Mouse (Mus musculus) urinary bladder, postnatal 25 days (tissue): ENCODE data around the gene Dnajc21.
"Not testable (repeated sequence)": the region's sequence is repeated elsewhere in the genome, so short reads cannot be mapped to it uniquely, and the experiment has no call there.

Source experiments
- DNase-seq: peaks from one replicate; pipeline ENCODE4 v3.0.0; 2022; ENCODE audit warnings: low spot score

Gene Dnajc21

DNA sequence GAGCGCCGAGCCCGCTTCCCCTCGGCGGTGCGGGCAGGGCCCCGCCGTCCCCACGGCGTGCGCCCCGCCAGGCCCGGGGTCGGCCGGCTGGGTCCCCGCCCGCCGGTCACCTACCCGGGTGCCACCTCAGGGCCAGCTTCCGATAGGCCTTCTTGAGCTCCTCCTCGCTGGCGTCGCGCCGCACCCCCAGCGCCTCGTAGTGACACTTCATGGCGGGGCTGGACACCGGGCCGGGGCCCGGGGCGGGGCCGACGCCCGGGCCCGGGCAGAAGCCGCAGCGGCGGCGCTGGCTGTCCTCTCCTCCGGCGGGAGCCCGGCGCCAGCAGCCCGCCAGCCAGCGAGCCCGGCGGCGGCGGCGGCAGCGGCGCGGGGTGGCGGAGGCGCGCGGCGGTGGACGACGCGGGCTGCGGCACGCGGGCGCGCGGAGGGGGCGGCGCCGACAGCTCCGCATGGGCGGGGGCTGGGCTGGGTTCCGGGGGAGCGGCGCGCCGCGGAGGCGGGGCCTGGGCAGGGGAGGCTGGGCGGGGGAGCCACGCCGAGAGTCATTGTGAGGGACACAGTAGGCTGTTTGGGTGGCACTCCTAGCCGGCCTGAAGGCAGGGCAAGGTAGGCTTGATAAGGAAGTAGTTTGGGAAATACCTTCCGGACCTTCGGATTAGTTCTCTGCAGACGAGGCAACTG is at the start of gene Dnajc21:
TSS of gene Dnajc21 (minus strand) at position 366 of the 681 bp plus-strand sequence.
- DNase-seq = peak; percentile 81

DNA sequence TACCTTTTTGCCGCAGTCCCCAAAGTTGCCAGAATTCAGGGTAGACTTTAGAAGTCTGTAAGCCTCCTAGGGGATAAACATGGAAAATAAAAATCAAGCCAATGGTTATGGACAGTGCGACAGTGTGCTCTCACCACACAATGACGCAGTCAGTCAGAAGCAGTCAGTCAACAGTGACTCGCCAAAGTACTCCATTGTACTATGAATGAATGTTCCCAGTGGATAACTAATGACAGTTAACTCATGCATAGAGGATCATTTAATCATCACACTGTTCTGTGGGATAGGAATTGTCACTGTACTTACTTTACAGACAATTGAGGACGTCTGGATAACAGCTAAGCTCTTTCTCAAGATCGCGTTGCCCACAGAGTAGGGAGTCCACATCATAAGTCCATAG is 44.9 kb upstream of the Dnajc21 start:
- no peak for DNase-seq

DNA sequence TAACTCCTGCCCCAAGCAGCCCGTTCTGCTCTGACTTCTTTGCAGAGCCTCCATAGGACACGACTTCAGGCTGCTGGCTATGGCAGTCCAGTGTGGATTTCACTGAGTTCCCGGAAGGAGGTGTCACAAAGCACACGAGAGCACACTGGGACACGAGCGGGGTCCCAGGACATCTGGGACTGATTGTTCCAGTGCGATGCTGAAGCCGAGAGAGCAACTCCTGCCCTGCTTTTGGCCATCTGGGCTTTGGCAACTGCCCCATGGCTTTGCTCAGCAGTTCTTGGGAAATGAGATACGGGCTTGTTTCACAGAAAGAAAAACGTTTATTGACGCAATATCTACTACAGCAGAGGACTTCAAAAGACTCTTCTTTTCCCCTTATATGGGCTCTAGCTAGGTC is 35.8 kb upstream of the Dnajc21 start:
- DNase-seq = no peak

DNA sequence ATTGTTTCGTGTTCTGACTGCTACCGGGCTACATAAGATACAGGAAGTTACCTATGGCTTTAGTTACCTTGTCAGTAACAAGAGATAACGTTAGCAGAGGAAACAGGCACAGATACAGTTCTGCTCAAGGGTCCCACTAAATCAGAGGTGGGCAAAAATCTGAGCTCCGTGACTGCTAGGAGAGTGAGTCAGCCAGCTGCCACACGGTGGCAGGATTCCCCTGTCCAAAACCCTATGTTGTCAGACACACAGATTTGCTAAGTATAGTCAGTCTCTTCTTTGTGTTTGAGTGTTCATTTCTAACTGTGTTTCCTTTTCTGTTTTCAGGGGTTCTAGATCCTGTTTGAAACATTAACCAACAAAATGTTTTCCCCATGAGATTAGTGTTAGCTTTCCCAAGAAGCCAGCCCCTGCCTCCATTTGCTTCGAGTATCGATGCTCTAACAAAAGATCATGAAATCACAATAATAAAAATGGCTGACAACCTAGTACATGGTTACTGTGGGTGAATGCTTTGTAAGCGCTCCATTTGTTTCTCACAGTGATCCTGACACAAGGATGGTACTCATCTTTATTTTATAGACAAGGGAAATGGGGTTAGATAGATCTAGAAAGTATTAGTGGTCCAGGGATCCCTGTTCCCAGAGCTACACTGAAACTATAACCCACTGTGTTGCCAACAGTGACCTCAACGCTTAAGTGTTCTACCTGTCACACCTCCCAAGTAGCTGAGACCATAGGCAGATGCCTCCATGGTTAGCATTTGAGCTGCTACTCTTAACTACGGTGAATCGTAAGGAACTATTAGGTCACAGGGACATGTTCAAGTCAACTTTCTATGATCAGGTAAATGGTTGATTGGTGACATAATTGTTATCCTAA is 30.8 kb upstream of the Dnajc21 start:
- peak; percentile 37 for DNase-seq

DNA sequence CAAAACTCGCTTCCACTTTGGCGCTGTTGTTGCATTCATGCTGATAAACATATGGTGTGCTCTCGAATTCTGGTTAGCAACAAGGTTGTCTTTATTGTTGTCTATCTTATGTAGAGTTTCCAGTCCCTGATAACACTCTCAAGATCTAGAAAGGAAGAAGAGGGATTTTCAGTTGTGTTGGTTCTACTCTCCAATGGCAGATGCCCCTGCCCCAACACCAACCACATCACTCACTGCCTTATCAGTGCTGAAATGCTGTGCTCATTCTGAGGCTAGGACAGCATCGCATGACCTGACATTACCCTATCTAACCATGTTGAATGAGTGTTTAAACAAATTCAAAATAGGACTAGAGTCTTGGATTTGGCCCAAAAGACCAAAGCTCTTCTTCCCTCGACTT is 29.7 kb upstream of the Dnajc21 start:
- no peak for DNase-seq

DNA sequence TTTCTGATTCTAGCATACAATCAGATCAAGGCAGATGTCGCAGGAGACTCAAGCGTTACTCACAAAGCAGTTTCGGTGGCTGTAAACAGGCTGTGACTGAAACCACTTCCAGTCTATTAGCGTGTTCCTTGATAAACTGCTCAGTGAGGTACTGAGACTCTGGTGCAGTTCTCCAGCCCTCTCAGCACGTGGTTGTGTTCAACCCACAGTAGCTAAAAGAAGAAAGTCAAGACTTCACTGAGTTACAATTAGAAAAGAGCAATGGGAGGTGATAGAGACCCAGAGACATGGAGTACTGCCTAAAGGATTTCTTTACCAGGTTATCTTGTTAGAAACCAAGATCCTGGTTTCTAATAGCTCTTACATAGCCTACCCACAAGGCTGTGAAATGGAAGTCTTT is 29.3 kb upstream of the Dnajc21 start:
- DNase-seq = no peak

DNA sequence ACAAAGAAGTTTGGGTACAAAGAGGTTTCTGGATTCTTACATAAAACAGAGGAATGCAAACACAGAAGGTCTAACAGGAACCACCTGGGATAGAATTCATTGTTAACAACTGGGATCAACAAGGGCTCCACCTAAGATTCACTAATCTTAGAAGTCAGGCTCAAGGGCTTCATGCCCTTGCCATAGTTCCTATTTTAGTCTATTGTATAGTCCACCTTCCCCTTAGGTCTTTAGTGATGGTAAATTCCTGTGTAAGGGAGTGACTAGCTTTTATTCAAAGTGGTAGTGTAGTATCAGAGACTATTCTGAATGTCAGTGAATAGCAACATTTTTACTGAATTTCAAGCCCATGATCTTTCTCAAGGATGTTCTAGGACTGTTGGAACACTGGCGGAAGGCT is 26.4 kb upstream of the Dnajc21 start:
- not testable (repeated sequence) for DNase-seq

DNA sequence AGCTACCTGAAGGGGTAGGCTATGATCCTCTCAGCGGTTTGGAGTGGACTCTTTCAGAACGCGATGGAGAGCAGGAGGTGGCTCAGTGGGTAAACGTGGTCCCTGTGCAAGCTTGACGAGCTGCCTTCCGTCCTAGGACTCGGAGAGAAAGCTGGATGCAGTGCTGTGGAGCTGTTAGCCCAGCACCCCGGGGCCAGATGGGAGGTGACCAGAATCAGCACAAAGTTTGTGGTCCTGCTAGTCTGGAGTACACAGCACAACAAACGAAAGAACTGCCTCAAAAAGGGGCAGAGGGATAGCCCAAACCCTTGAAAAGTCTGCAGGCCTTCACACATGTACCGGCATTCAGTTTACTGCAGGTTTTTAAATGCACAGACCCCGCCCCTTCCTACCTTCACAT is 25.6 kb upstream of the Dnajc21 start:
- no peak for DNase-seq

DNA sequence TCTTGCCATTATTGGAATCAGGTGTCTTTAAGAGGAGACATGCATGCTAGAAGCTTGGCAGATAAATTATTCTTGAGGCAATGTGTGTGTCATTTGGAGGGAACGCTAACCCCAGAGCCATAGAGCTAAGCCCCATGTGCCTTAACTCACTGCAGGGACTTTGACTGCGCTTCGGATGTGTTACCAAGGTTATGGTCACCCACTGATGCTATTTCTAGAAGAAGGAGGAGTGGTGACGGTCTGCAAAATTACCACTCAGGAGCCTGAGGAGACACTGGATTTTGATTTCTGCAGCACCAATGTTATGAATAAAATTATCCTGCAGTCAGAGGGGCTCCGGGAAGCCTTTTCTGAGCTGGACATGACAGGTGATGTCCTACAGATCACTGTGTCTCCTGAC is 19.8 kb upstream of the Dnajc21 start:
- DNase-seq = no peak

DNA sequence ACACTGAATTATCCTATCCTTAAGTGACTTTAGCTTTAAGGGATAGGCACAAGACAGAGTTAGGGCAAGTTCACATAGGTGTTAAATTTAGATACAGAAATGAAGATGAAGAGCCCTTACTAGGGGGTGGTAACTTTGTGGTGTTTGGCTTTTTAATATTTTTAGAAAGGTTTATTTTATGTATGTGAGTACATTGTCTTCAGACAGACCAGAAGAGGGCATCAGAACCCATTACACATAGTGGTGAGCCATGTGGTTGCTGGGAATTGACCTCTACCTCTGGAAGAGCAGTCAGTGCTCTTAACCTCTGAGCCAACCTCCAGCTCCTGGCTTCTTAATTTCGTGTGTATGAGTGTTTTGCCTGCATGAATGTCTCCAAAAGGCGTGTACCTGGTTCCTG is 16.9 kb upstream of the Dnajc21 start:
- no peak for DNase-seq

DNA sequence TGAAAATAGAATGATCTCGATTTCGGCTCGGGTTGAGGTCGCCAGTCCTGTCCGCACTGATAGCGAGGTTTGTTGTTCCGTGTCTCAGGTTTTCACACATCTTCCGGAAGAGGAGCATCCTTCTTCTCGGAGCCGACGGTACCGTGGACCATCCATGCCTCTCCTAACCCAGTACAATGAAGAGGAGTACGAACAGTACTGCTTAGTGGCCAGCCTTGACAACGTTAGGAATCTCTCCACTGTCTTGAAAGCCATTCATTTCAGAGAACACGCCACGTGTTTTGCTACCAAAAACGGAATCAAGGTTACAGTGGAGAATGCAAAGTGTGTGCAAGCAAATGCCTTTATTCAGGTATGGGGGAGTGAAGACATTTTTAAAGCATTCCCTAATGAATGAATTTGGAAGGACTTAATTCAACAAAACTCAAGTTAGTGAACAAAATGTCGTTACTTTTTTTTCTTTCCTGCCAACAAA is 16.1 kb upstream of the Dnajc21 start:
- DNase-seq = no peak

DNA sequence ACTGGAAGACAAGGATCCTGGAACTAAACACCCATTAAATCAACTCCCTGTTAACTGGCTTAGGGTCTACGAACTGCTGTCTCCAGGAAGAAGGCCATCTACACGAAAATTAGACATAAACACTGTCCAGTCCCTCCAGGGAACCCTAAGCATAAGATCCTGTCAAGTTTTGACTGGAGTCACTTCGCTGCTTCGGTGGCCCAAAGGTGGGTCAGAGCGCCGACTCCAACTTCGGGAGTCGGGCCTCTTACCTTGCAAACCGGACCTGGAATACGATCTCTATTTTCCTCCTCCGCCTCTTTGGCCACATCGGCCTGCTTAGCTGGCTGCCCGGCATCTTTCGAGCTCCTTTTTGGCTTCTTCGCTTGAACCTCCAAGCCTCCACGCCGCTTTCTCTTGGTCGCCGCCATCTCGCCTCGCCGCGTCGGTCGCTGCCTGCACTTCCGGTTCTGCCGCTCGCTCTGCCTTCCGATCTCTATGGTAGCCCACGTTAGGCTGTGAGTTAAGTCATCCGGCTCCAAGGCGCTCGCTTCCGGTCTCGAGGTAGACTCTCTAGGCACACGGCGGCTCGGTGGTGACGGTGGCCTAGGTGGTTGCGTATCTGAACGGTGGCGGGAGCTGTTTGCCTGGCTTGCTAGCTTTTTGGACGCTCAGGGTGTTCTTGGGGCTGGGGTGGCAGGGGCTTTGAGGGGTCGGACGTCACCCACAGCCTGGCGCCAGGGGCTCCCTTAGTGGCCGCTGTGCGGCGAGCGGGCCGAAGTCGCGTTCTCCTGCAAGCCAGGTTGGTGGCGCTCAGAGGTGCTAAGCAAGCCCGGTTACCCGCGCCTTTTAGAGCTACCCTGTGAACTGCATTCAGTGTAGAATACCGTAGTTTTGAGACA is 15.4 kb upstream of the Dnajc21 start, which contains the start of the genes Brix1 and Rad1:
TSS of gene Brix1 (minus strand) at position 464 of the 881 bp plus-strand sequence.
TSS of gene Rad1 (plus strand) at position 535 of the 881 bp plus-strand sequence.
- peak; percentile 89 for DNase-seq

DNA sequence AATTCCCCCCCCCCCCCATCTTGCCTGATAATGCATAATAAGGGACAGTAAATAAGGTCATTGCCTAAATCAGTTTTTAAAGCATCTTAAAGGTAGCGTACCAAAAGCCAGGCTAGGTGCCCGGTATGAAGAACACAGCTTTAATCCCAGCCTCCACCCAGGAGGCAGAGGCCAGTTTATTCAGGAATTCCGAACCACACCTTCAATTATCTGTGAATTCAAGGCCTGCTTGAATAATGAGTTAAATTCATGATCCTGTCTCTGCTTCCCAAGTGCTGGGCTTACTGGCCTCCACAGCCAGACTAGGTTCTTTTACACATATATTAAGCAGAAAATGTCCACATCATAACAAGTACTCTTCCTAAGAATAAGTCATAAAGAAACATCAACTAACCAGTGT is 625 bp upstream of the Dnajc21 start:
- no peak for DNase-seq

DNA sequence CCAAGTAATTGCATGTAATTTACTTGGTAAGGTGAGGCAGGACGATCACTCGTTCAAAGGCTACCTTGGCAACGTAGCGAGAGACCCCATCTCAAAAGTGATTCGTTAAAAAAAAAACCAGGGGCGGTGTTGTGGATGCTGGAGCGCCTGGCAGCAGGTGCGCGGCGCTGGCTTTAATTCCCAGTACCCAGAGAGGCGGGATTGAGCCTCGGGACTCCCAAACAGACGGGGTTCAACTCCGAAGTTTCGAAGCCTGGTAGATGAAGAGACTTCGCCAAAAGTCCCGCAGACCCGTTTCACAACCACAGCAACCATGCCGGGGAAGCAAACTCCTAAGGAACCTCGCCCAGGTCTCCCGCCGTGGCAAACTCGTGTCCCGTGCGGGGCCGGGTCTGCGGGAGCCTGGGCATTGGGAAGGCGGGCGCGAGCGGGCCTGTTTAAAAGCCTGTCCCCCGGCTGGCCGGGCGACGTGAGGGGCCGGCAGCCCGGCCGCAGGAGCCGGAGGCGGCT is 620 bp downstream of the Dnajc21 start:
- DNase-seq = no peak

DNA sequence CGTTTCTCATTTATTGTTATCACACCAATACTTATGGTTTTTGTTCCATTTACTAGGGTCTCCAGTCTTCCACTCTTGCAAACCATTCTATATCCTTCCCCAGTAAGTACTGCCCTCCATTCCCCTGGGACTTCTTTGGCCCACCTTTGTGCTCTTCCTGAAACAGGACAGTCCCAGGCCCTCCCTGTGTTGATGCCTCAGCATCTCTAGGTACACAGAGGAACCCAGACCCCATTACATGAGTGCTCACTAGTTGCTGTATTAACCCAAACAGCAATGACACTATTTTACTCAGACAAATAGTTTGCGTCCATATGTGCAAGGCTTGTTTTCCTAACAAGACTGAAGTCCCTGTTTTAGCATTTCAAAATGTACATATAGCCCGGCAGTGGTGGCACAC is 1.6 kb downstream of the Dnajc21 start:
- DNase-seq = no peak

DNA sequence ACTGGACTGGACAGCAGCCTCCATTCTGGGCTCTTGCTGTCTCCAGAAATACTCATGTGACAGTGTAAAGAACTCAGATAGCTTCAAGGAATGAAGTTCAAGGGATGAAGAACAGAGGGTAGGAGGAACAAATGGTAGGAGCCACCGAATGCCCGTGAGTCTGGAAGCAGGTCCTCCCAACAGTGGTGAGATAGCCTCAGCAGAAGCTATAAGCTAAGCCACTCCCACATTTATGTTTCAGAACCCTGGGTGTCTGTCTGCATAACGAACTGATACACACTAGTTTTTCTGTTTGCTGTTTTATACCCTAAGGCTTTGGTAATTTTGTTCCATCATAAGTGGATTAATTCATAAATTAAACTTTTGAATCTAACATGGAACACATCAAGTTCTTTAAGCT is 5.6 kb downstream of the Dnajc21 start:
- DNase-seq = no peak

DNA sequence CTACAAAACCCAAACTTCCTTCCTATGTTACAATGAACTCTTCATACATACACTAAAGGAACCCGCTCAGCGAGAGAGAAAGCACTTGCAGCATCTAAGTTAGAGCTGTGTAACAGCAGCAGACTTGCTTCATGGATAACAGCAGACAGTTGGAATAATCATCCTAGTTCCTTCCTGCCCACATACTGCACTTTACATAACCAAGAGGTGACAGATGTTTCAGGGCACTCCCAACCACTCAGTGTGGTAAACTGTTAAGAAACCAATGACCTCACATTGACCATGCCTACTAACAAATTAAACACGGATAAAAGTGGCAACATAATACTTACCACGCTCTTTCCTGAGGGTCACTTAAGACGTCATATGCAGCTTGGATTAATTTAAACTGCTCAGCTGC is 6.8 kb downstream of the Dnajc21 start:
- DNase-seq = no peak

DNA sequence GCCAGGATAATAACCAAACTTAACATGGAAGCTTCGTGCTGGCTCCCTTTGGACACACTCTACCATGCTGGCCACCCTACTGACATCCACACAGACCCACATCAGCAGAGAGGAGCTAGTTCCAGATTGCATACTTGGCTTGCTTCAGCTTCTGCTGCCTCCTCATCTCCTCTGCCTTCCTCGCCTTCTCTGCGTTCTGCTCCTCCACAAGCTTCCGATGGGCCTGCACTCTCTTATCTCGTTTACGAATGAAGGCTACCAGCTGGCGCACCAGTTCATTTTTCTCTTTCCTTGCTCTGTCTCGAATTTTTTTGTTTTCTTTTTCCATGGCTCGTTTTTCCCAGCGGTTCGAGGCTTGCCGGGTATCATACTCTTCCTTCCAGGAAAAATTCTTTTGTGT is 9.3 kb downstream of the Dnajc21 start:
- no peak for DNase-seq

DNA sequence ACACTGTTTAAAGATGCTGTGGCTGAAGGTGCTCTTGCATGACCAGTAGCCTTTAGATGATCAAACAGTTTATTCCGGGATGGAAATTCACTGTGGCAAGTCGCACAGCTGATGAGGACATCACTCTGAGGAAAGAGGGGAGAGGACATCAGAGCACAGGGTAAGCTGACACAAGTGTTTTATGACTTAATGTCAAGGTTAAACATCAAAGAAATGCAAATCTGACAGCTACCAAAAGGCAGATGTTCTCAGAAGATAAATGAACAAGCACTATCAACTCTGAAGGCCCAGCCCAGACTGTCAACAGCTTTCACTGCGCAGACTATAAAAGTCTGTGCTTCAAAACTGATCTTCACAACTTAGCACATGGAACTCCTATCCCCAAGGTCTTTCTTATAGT is 23.2 kb downstream of the Dnajc21 start:
- no peak for DNase-seq

DNA sequence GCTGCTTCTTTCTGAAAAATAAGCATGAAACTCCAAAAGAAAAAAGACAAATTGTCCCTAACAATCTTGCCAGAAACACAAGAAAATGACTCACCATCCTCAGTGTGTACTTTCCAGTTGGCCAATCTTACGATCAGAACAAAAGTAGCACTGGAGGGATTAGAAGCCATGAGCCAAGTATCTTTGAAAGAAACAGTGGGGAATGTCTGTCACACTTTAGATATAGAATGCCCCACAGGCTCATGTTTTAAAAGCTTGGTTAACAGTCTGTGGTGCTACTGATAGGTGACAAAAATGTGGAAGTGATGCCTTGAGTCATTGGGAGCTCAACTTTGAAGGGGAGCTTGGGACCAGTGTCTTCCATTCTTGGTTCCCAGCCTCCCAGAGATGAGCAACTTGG is 28.0 kb downstream of the Dnajc21 start:
- DNase-seq = no peak

DNA sequence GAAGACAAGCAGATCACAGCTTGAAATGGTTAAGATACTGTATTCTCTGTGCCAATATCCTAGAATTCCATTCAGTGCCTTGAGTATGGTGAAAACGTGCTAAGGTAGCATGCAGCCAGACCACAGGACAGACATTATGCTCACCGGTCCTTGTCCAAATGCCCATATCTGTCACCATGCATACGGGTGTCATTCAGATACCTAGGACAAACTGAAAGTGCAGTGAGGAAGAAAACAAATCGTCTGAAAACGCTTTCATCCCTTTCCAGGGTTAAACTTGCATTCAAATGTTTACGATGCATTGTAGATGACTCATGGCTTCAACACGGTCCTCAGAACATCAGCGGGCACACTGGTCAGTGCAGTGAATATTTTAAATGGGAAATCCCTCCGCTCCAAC is 28.8 kb downstream of the Dnajc21 start:
- no peak for DNase-seq

DNA sequence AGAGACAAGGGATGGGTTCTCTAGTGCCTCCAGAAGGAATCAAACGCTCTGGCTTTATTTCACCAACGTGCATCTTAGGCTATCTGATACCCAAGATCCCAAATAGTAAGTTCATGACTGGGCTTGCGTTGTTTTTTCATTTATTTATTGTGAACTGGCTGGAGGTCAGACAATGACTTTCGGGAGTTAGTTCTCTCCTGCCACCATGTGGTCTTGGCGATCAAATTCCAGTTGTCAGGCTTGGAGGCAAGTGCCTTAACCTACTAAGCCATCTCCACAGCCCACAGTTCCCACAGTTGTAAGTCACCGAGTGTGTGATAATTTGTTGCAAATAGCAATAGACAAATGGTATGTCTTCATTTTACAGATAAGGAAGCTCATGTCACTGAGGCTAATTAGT is 30.4 kb downstream of the Dnajc21 start:
- no peak for DNase-seq
